Mouse (Mus musculus) liver, adult 2 months (tissue): ENCODE measurements around the gene Gm9046.
"Not testable (repeated sequence)": the region's sequence is repeated elsewhere in the genome, so short reads cannot be mapped to it uniquely, and the experiment has no call there.

Experiments used
- CTCF ChIP-seq: fragments of 200-500 bp; IDR thresholded peaks from 2 replicates; pipeline ENCODE4 v1.5.1; 2011; ENCODE audit warnings: low read depth, low read length, control low read depth
- POLR2A ChIP-seq: fragments of 200-500 bp; IDR thresholded peaks from 2 replicates; pipeline ENCODE4 v1.6.1; 2011; ENCODE audit warnings: low read length, control low read depth; ENCODE audit not compliant: insufficient read depth; ENCODE audit errors: extremely low read depth

- TF ChIP-seq POLR2A, CTCF: not testable (repeated sequence)
These were observed 16.2 kb downstream of the Gm9046 start, which contains the start of gene Gm9040 for GRCm38 (mm10) chr10:118326869-118327268.
